Mouse (Mus musculus) heart, embryonic 15.5 days (tissue): ENCODE measurements at regions not wholly inside any gene's neighbourhood (a gene's known extent, or its start where the extent isn't known, plus 50 kb on each side); places are given as distances from the start of the nearest gene placed in this dataset.

Experiments
- ATAC-seq: fragments of 200-750 bp; cut with Nextera tagmentation; replicated peaks from 2 replicates; pipeline ENCODE4 v1.8.0; 2017; ENCODE audit warnings: low read depth, moderate TSS enrichment; ENCODE audit not compliant: insufficient number of reproducible peaks, insufficient read depth, low FRiP score
- H3K27ac ChIP-seq: fragments of 300-500 bp; sonication (generic); 2 replicates; pipeline ENCODE4 v1.5.1; 2015; ENCODE audit warnings: mild to moderate bottlenecking, inconsistent platforms
- H3K27me3 ChIP-seq: fragments of 300-500 bp; sonication (generic); 2 replicates; pipeline ENCODE4 v1.6.1; 2015; ENCODE audit warnings: inconsistent platforms
- H3K36me3 ChIP-seq: fragments of 300-500 bp; sonication (generic); 2 replicates; pipeline ENCODE4 v1.6.1; 2015; ENCODE audit warnings: mild to moderate bottlenecking, inconsistent platforms
- H3K4me1 ChIP-seq: fragments of 300-500 bp; sonication (generic); replicated peaks from 2 replicates; pipeline ENCODE4 v1.6.1; 2015; ENCODE audit warnings: inconsistent platforms
- H3K4me2 ChIP-seq: fragments of 300-500 bp; sonication (generic); 2 replicates; pipeline ENCODE4 v1.6.1; 2015; ENCODE audit warnings: inconsistent platforms, mild to moderate bottlenecking, moderate library complexity
- H3K4me3 ChIP-seq: fragments of 300-500 bp; sonication (generic); 2 replicates; pipeline ENCODE4 v1.5.1; 2015; ENCODE audit warnings: mild to moderate bottlenecking, inconsistent platforms
- H3K9ac ChIP-seq: fragments of 300-500 bp; sonication (generic); 2 replicates; pipeline ENCODE4 v1.6.1; 2015; ENCODE audit warnings: mild to moderate bottlenecking, inconsistent platforms
- H3K9me3 ChIP-seq: fragments of 300-500 bp; sonication (generic); replicated peaks from 2 replicates; pipeline ENCODE4 v1.6.1; 2016; ENCODE audit warnings: inconsistent platforms
- WGBS: fragments of 180-500 bp; shearing (Covaris S2); methylation state at CpG from one replicate; pipeline ENCODE4 v1.1.7; 2015; ENCODE audit warnings: mixed read lengths; 5-methylcytosine and 5-hydroxymethylcytosine counted together

GRCm38 (mm10) chr17:88860576-88860975, 68.8 kb upstream of the Lhcgr start:
- Histone ChIP-seq H3K4me3 (no peak overlapping the region), H3K9me3 (no peaks in the 10 kb centered on the region), H3K27me3 (no peaks in the 10 kb centered on the region), H3K9ac (no peak overlapping the region), H3K4me2 (no peak overlapping the region), H3K36me3 (no peaks in the 10 kb centered on the region), H3K4me1 (no peaks in the 10 kb centered on the region), H3K27ac (no peak overlapping the region)
- ATAC-seq, result no peak
- WGBS, result 73% methylated on average over 1 of the region's 1 CpGs

- Histone ChIP-seq H3K27ac (peak overlapping the region; percentile 38), H3K4me2 (no peak overlapping the region), H3K9me3 (no peaks in the 10 kb centered on the region), H3K9ac (no peak overlapping the region), H3K27me3 (no peaks in the 10 kb centered on the region), H3K4me1 (no peaks in the 10 kb centered on the region), H3K36me3 (no peaks in the 10 kb centered on the region), H3K4me3 (no peak overlapping the region)
- no peak for ATAC-seq
- 48% methylated on average over 4 of the region's 4 CpGs for WGBS
Measured at GRCm38 (mm10) chr17:88858666-88859065, 66.9 kb upstream of the Lhcgr start.

- Histone ChIP-seq H3K9me3 (no peaks in the 10 kb centered on the region), H3K36me3 (no peaks in the 10 kb centered on the region), H3K4me2 (no peak overlapping the region), H3K4me3 (no peak overlapping the region), H3K27ac (no peak overlapping the region), H3K9ac (no peak overlapping the region), H3K4me1 (no peaks in the 10 kb centered on the region), H3K27me3 (no peaks in the 10 kb centered on the region)
- WGBS, result 66% methylated on average over 2 of the region's 2 CpGs
- no peak for ATAC-seq
Measured at GRCm38 (mm10) chr17:88847255-88847654, 55.5 kb upstream of the Lhcgr start.

- H3K4me2 ChIP-seq, result no peak overlapping the region
- H3K36me3 ChIP-seq, result no peaks in the 10 kb centered on the region
- H3K9me3 ChIP-seq, result no peaks in the 10 kb centered on the region
- no peaks in the 10 kb centered on the region for H3K27me3 ChIP-seq
- WGBS, result 87% methylated on average over 7 of the region's 7 CpGs
- no peak overlapping the region for H3K4me3 ChIP-seq
- no peak overlapping the region for H3K27ac ChIP-seq
- H3K9ac ChIP-seq, result no peak overlapping the region
- no peak for ATAC-seq
- H3K4me1 ChIP-seq, result no peaks in the 10 kb centered on the region
Measured at GRCm38 (mm10) chr17:88845278-88845677, 53.5 kb upstream of the Lhcgr start.
